Mouse (Mus musculus): ENCODE data around the gene Gm9999.
"Not testable (repeated sequence)": the region's sequence is repeated elsewhere in the genome, so short reads cannot be mapped to it uniquely, and the experiment has no call there.

Gene Gm9999

DNA sequence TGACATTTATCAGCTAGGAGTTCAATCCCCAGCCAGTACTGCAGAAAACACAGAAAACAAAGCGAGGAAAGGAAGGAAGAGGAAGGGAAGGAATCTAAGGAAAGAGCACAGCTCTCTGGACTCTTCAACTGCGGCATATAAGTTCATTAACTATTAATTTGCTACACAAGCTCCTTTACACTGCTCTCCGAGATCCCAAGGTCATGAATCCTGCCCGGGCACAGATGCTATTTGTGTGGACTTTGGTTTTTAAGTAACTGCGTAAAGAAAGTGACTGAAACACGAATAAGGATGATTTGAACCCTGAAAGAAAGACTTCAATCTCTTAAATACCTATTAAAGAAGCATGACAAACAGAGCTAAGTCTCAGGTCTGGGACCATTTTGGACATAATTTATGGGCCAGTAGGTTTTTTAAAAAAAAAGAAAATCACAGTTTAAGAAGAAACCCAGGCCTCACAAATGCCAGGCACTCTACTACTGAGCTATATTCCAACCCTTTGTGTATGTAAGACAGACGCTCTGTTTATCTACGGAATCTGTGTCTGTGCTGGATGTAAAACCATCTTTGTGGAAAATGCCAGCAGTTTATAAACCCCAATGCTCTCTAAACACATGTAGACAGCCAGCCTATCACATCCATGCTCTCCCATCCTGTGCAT is 16.7 kb downstream of the Gm9999 start:
- no peak for DNase-seq (ENCODE audit: low spot score)

DNA sequence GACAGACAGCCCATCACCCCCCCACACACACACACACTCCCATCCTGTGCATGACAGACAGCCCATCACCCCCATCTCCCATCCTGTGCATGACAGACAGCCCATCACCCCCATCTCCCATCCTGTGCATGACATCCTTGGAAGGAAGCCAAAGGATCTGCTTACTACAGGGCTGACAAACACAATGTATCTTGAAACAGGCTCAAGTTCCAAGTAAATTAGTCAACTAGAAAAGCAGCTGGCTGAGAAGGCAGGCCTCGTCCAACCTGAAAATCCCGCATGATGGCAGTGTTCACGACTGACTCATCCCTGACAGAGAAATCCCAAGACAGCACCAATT is 17.2 kb downstream of the Gm9999 start:
- DNase-seq (ENCODE audit: low spot score) = no peak

DNA sequence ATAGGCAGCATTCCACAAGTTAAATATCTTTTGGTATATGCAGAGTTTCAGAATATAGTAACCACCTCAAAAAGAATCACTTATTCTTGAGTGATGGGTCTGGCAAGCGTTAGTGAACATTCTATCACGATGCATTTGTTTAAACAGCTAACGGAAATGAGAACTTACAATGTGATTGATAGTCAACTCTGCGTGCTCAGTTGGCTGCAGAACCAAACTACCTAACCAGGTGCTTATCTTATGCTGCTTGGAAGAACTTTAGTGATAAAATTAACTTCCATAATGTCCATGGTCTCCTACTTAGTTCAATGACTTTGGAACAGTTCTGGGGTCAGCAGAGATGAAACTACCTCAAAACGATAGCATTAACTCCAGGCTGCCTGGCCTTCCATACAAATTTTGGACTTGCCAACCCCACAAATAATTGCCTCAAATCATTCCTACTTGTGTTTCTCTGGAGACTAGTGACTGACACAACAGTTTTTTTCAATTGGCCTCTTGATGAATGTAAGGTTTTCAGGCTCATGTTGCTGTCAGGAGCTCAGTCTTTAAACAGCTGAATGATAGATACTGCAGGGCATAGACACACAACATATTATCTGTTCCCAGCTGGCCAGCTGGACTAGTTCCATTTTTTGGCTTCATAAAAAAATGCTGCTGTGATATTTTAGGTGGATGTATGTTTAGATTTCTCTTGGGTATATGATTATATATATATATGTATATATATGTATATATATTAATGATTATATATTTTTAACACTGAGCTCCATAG is 17.9 kb downstream of the Gm9999 start:
- DNase-seq (ENCODE audit: low spot score) = no peak

DNA sequence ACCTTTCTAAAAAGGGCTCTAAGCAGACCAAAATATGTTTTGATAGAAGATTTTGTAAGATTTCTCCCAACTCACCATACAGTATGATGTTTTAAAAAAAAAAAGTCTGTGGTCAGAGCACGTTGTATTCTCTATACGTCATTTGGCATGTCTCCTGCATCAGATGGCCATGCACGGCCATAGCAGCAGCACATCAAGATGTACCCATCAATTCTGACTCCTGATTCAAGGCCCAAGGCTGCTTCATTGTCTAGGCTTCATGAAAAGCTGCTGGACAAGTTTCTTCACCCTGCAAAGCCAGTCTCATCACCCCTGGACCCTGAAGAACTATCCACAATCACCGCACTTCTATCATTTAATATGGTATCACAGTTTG is 18.5 kb downstream of the Gm9999 start:
- DNase-seq (ENCODE audit: low spot score) = no peak

DNA sequence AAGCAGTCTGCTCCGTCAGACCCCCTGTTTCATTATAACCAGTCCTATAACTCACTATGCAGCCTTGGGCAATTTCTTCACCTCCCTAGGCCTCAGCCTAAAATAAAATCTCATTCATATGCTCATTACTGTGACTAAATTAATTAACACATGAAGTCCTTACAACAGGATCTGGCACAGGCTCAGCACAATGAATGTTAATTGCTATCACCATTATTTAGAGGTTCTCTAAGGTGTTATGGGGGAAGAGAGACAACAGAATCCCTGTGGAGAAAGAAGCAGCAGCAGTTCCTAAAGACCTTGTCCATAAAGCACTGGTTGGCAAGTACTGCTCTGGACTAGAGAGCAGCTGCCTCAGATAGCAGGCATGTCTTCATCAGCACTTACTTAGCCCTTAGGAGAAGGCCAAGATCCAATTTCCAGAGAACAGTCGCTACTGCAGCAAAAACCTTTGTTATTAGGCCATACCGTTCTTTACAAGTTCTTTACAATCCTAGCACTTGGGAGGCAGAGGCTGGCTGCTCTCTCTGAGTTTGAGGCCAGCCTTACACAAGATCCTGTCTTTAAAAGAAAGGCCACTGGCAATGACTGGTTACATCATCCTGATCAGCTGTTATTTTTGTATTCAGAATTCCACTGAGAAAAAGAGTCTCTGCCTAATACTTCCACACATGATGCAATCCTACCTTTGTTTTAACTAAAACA is 20.2 kb downstream of the Gm9999 start:
- DNase-seq (ENCODE audit: low spot score) = no peak

DNA sequence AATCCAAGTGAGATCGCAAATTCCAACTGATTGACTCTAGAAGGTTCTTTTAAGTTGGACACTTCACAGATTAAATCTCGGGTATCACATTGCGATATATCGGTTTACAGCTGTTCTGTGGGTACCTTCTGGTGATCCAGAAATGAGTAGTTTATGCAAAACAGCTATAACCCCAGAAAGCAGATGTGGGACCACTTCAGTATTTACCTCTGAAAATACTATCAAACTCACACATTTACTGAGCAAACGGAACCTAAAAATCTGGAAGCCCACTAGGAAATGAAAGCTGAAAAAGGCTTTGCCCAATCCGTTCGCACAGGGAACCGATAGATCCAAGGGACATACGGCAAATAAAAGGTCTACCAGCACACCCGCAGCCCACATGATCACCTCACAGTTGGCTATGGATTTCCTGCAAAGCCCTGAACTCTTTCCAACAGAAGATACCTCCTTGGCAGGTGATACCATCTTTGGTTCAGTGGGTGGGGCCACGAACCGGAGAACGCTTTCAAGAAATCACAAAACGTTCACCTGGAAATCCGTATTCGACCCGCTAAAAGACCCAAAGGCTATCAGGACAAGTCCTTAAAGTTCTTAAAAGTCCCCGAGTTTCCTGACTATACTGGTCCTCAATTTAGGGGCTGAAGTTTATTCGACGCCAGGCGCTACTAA is 23.9 kb downstream of the Gm9999 start:
- no peak for DNase-seq (ENCODE audit: low spot score)

DNA sequence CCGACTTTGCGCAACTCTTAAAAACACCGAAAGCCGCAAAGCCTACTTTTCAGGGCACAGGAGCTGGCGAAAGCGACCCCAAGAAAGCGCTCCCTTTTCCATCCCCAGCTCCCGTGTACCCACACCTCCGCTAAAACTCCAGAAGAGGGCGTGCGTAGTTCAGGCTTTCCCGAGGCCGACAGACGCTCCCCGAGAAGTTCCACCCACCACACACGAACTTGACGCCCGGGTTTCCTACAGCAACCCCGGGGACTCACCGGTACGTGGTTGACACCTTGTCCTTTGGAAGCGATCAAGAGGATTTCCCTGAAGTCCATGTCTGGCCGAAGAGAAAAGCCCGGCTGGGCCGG is 24.4 kb downstream of the Gm9999 start:
- DNase-seq (ENCODE audit: low spot score) = no peak

DNA sequence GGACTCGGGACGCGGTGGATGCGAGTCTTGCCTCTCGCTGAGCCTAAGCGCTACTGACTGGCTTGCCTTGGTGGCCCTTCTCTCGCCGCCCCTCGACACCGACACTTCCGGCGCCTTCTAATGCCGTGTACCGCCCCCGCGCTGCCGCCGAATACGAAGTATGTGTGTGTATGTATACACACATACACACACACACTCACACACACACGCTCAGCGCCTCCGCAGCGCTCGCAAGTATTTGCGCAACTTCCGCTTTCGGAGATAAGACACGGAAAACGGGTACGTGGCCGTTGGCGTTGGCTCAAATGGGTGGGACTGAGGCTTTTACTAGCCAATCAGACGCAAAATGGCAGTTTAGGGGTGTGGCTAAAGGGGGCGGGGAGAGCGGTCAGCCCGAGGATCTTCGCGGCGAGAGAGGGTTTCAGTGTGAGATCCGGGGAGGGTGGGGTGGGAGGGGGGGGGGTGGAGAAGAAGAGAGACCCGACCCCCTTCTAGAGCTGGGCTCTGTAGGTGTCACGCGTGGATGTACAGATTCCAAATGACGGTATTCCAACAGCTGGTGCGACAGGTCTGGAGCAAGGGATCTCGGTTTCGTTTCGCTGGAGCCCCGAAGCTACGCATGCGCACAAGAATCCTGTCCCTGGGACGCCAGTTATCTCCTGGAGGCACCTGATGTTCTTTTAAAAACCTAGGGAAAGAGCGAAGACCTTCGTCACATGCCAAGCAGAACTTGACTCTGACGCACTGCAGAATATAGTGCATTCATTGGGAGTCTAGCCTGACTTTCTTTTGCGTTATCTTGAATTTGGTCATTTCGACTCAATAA is 25.0 kb downstream of the Gm9999 start, which contains the start of gene Spty2d1:
Spty2d1 (minus strand) TSS at position 244 of the 826 bp plus-strand sequence.
- DNase-seq (ENCODE audit: low spot score) = peak; percentile 94

DNA sequence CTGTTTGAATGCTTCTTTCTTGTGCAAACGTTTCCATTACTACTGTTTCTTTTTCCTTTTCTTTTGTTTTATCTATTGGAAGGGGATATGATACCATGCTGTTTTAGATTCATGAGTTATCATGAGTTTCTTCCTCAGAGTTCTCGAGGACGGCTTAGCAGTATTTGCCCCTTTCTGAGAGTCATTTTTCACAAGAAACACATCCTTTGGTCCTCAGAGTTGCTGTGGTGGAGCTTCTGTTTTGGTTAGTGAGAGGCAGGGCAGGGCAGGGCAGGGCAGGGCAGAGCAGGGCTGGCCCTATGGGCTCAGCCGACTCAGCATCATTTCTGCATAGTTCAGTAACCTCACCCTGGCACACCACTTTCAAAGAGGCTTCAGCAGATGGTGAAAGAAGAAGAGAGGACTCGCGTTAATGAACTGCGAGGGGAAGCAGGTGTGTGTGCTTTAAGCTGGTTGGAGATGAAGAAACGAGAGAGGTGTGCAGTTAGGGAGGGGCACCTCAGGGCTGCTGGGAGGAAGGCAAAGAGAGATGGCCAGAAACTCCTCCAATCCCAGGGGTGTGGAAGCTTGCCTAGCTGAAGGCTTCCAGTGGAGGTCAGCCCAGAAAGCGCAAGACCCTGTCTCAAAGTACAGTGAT is 29.9 kb downstream of the Gm9999 start:
- no peak for DNase-seq (ENCODE audit: low spot score)

DNA sequence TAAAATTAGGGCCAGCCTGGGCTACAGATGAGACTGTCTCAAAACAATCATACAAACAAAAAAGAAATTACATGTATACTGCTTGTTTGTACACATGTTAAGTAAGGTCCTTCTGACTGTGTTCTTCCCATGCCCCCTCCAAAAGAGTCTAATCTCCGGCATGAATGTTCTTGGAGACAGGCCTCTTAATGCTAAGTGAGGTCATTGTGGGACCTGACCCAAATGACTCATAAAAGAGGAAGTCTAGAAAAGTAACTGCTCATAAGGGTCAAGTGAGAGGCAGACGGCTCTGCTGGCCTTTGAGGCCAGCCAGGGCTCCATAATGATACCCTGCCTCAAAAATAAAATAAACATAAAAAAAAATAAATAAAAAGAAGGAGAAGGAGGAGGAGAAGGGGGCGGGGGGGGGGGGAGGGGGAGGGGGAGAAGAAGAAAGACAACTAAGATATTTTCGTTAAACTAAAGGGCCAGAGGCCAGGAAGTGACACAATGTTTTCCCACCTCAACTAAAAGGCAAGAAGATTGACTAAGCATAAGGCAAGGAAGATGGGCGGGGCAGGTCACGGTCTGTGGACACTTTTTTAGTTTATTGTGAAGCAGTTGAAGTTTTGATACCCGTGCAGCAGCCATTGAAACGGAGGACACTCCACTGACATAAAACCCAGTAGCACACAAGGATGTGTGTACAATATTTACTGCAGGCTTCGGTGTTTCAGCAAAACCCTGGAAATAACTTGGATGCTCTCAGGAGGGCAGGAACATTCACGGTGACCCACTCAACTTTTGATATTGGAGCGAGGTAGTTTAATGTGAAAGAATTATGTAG is 31.4 kb downstream of the Gm9999 start:
- no peak for DNase-seq (ENCODE audit: low spot score)

DNA sequence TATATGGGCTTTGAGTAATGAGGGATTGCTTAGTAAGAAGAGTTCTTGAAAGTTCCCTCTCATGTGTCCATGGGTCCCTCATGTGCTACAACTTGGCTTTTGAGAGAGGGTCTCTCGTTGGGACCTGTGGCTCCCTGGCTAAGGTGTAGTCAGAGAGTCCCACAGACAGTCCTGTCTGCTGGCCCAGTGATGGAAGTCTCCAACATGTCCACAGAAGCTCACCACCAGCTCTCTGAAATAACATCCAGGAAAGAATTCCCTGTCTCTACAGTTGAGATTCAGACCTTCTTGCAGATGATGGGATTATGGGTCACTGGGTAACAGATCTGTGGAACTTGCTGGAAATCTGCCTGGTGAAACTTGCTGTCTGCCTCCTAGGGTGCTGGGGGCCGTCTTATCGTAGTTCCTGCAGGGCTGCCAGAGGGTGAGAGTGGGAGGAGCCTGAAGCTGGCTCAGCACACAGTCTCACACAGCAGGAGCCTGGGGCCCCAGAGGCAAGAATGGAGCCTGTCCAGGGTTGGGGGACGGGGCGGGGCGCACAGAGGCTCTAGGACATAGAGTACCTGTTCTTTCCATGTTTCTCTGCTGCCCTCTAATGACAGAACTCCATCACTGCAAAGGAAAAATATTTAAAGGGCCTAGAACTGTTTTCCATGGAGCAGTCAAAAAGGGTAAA is 32.1 kb downstream of the Gm9999 start:
- DNase-seq (ENCODE audit: low spot score) = peak; percentile 39

DNA sequence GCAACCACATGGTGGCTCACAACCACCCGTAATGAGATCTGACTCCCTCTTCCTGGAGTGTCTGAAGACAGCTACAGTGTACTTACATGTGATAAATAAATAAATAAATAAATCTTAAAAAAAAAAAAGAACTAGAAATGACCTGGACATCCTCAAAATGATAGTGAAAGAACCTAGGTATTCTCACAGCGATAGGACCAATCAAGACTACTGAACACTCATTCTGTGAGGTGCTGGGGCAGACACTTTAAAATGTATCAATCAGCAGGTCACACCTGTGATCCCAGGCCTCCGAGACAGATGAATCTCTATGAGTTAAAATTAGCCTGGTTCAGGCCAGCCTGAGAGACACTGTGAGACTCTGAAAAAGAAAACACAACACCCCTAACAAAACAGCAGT is 33.2 kb downstream of the Gm9999 start:
- no peak for DNase-seq (ENCODE audit: low spot score)

DNA sequence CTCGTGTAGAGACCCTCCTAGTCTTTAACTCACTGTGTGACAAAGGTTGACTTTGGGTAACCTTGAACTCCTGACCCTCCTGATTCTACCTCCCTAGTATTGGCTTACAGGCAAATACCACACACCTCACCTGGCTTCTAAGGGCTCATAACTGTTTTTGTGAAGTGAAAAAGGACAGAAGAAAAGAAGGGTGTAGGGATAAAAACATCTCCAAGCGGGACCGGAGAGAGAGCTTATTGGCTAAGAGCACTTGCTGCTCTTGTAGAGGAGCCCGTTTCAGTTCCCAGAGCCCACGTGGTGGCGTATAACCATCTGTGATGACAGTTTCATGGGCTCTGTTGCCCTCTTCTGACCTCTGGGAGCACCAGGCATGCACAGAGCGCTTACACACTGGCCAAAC is 33.8 kb downstream of the Gm9999 start:
- DNase-seq (ENCODE audit: low spot score) = no peak

DNA sequence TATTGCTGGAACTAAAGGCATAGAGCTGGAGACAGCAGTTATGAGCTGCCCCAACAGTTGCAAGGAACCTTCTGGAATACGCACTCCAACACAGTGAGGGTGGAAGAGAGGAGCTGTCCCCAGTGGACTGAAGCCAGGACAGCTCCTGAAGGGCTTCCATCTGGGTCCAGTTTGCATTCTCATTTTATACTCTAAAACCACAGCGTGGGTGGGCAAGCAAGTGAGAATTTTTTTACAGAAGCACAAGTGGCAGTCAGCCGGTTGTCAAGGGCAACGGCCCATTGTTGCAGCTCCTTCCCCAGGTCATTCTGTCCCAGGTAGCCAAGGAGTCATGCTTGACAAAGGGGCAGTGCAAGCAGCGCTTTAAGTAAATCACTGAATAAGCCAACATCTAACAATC is 36.3 kb downstream of the Gm9999 start:
- DNase-seq (ENCODE audit: low spot score) = no peak

DNA sequence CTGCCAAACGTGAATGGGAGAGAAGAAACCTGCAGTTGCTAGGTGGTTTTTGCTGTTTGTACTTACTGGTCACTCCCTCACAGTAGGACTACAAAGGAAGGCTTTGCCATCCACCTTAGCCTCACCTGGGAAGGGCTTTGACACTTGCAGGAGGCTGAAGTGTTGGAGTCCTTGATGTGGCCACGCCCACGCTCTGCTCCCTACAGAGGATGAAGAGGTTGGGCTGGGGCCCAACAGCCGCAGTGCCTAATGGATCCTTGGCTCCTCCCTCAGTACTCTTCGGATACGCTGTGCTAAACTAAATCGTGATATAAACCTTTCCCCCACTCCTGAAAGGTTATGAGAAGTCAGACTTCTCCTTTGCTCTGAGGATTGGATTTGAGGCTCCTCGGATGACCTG is 37.6 kb downstream of the Gm9999 start:
- no peak for DNase-seq (ENCODE audit: low spot score)

DNA sequence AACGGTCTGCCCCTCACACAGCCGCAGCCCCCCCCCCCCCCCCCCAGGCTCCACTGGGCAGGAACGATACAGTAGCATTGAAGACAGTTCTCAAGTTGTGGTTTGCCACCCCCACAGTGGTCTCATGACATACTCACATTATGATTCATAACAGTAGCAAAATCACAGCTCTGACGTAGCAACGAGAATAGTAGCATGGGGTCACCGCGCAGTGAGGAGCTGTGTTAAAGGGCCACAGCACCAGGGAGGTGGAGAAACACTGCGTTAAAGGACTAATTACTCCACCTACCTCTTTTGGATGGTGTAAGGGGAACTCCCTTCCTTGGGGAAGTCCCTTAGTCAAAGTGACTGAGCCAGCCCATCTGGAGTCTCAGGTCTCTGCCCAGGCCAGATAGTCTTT is 39.1 kb downstream of the Gm9999 start:
- no peak for DNase-seq (ENCODE audit: low spot score)

DNA sequence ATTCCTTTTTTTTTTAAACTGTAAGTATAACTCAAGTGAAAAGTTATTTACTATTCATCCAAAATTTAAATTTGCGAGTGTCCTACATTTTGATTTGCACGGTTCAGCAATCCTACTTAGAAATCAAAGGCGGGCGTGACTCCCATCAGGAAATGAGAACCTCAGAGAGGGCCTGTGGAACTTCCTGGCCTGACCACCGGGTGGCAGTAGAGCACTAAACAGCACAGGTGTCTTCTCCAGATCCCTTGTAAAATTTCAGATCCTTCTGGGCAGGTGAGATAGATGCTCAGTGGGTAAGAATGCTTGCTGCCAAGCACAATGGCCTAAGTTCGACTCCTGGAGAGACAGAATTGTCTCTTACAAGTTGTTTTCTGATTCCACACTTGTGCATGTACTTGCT is 40.1 kb downstream of the Gm9999 start:
- DNase-seq (ENCODE audit: low spot score) = peak; percentile 53

DNA sequence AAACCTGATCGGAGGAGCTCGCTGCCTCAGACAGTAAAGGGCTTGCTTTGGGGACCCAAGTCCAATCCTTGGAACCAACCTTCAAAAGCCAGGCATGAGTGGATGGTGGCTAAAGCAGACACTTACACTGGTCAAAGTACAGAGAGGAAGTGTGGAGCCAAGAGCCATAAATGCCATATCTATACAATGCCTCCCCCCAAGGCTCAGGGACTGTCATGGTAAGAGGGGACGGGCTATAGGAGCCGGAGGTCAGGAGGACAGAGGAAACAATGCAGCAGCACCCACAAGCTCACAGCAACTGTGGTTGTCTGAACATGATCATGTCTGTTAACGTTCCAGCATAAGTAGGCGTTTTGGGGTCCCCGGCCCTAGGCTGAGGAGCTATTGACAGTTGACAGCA is 41.1 kb downstream of the Gm9999 start:
- DNase-seq (ENCODE audit: low spot score) = no peak

DNA sequence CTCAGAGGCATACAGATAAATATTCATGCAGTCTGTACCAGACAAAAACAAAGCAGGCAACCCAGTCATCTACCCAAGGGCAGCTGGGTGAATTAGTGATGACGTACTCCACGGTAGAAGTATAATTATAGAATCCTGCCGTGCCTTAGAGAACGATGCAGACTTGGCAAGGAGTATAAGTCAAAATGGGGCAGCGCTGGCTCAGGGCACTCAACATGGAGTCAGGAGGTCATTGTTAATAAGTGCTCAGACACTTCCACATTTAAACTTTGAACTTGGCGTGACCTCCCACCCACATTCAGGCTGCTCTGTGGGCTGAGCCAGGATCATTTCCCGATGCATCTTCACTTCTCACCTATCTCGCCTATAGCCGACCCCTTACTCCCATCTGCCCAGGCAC is 42.0 kb downstream of the Gm9999 start:
- DNase-seq (ENCODE audit: low spot score) = no peak

DNA sequence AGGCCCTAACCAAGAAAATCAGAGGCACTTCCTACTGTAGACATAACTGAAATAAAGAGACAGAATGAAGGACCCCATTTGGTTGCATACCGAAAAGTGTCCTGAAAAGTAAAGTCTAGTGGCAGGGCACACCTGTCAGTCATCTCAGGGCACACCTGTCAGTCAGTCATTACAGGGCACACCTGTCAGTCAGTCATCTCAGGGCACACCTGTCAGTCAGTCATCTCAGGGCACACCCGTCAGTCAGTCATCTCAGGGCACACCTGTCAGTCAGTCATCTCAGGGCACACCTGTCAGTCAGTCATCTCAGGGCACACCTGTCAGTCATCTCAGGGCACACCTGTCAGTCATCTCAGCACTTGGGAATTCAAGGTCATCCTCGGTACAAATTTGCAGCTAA is 43.5 kb downstream of the Gm9999 start:
- not testable (repeated sequence) for DNase-seq (ENCODE audit: low spot score)

Data from urinary bladder, postnatal 10 days (tissue).